Mouse (Mus musculus): Measurements from ENCODE around the gene Gm14226. TPM values are rescaled to one million over a fixed set of nuclear protein-coding genes. Genes with fewer than 3 reads are reported as not detected.

Gm14226 gene
- polyA plus RNA-seq, 1 experiment from 2014 or later, result not detected

DNA sequence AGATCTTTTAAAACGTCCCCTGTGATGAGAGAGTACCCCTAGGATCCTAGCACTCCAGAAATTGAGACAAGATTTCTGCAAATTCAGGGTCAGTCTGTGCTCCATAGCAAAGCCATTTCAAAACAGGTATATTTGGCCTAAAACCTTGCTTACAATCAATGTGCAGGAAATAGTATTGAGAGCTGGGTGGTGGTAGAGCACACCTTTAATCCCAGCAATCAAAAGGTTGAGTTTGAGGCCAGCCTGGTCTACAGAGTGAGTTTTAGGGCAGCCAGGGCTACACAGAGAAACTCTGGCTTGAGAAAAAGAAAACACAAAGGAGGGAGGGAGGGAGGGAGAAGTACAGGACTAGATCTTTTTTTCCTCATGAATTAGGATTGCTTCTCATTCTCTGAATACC is 39.3 kb downstream of the Gm14226 start:
- Histone ChIP-seq H3K4me3 (ENCODE audit: inconsistent target) (no peak overlapping the region), H3K27ac (no peak overlapping the region), H3K36me3 (ENCODE audit: inconsistent target) (no peaks in the 10 kb centered on the region), H3K79me2 (ENCODE audit: inconsistent target) (no peaks in the 10 kb centered on the region)
- 88% methylated on average over 1 of the region's 1 CpGs for WGBS (ENCODE audit: missing documents)

DNA sequence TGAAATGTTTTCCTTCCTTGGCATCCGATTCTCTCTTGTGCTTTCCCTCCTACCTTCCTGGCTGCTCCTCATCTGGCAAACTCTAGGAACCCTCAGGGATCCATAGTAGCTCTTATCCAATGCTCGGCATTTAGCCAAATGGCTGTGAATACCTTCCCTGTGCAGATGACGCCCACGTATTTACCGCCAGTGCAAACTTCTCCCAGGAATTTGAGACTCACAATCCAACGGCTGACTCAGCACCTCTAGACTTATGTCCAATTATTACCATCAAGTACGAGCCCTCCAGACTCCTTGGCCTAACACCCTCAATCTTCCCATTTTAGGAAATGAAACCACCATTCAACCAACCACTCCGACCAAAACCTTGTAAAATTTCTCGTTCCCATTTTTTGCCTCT is 53.0 kb downstream of the Gm14226 start:
- 57% methylated on average over 9 of the region's 9 CpGs for WGBS (ENCODE audit: missing documents)
- H3K4me3 ChIP-seq (ENCODE audit: inconsistent target), result no peak overlapping the region
- H3K27ac ChIP-seq, result no peak overlapping the region
- peaks cover 7% of the 10 kb centered on the region; the same call in 1 of the 2 replicates for H3K79me2 ChIP-seq (ENCODE audit: inconsistent target)
- H3K36me3 ChIP-seq (ENCODE audit: inconsistent target), result no peaks in the 10 kb centered on the region

DNA sequence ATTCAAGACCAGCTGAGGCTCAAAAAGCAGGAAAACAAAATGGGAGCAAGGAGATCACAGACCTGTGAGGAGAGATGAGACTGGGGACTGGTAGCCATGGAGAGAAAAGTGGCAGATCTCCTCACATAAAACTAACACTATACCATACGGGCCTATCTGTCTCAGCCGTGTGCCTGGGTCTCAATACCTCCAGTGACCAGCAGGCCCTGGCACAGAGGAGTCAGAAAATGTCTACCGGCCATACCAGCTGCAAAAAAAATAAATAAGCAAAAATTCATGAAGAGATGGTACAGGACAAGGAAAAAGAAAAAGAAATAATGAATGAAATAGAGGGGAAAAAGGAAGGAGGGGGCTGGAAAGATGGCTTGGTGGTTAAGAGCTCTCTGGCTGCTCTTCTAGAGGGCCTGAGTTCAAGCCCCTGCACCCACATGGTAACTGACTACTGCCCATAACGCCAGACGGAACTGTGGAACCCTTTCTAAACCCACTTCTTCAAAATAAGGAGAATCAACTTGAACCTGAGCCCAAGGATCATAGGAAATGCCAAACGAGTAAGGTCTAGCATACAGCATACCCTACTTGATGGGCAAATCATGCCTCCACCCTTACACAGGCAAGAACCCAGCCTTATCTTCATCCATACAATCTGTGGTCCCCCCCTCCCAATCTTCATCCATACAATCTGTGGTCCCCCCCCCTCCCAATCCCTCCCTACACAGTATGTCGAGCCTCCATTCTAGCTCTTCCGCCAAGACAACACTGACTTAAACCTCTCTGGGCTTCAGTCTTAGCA is 54.5 kb downstream of the Gm14226 start:
- 84% methylated on average over 8 of the region's 8 CpGs for WGBS (ENCODE audit: missing documents)
- no peak overlapping the region for H3K27ac ChIP-seq
- peaks cover 7% of the 10 kb centered on the region; the same call in 1 of the 2 replicates for H3K79me2 ChIP-seq (ENCODE audit: inconsistent target)
- H3K4me3 ChIP-seq (ENCODE audit: inconsistent target), result no peak overlapping the region
- H3K36me3 ChIP-seq (ENCODE audit: inconsistent target), result no peaks in the 10 kb centered on the region

DNA sequence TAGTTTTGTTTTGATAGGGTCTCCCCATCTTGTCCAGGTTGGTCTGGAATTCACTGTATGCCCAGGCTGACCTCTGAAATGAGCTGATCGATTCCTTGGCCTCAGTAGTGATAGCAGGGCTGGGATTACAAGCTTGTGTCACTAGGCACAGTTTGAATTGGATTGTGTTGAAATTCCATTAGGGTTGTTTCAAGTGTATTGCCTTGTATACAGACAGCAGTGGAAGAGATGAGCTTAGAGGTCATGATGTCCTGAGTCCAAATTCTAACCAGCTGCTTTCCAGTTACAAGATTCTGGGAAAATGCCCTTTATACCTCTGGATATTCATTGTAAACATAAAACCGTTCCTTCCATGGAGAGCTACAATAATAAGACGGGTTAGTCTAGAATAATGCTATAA is 55.3 kb downstream of the Gm14226 start:
- Histone ChIP-seq H3K79me2 (ENCODE audit: inconsistent target) (peaks cover 7% of the 10 kb centered on the region; the same call in 1 of the 2 replicates), H3K4me3 (ENCODE audit: inconsistent target) (peak overlapping the region; percentile 43), H3K27ac (no peak overlapping the region), H3K36me3 (ENCODE audit: inconsistent target) (no peaks in the 10 kb centered on the region)
- 43% methylated on average over 3 of the region's 3 CpGs for WGBS (ENCODE audit: missing documents)

DNA sequence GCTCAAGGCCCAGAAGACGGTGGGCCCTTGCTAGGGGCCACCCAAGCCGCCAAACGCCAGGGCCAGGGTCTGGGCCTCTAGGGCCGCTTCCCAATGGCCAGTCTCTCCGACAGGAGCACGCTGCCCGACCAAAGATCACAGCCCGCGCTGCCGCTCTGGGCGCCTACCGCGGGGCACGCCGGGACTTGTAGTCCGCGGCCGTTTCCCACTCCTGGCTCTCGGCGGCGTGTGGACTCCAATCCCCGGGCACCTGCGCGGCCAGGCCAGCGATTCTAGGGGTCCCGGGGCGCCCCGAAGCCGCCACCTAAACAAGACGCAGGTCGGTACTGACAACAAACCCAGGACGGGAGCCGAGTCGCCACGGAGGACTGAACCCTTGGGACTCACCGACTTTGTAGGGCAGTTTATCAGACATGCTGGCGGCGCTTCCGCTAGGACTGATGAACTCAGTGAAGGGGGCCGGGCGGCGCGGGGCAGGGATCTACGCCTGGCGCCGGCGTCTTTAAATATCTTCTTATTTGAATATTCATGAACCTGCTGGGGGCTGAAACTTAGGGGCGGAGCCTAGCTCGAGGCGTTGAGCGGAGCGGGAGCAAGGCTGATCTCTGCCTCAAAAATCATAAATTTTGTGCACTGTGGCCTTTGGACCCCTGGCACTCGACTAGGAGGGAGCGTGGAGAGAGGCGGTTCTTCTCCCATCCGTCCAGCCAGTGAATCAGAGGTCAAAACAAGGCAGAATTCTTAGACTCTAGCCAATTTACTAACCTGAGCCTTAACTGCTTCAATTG is 56.1 kb downstream of the Gm14226 start, which contains the start of gene Ahcy:
Ahcy (minus strand) TSS at position 520 of the 788 bp plus-strand sequence.
- peaks cover 7% of the 10 kb centered on the region; the same call in 1 of the 2 replicates for H3K79me2 ChIP-seq (ENCODE audit: inconsistent target)
- peak within 1 kb of the TSS; percentile 22; the same call in 1 of the 2 replicates for H3K27ac ChIP-seq
- under 1% methylated on average over 55 of the region's 56 CpGs for WGBS (ENCODE audit: missing documents)
- H3K4me3 ChIP-seq (ENCODE audit: inconsistent target), result peak within 1 kb of the TSS; percentile 43
- no peaks in the 10 kb centered on the region for H3K36me3 ChIP-seq (ENCODE audit: inconsistent target)

DNA sequence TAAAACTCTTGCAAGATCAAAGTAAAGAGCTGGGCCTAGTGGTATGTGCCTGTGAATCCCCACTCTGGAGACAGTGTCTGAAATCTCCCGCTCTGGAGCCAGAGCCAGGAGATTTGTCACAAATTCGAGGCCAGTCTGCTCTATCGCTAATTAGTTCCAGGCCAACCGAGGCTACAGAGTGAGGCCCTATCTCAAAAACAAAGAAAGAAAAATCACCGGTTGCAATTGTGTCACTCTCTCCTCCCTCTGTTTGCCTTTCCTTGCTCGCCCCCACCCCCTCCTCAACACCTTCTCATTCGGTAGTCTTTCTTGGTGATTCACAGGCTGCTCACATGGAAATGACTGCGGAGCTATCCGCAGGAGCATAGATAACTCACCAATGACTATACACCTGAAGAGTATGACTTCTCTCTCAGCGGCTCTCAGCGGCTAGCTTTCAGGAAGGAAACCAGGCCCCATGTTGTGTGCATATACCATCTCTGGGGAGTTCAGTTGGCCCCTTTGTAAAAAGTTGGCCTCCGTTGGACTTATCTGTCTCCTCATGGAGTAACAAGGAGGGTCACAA is 56.8 kb downstream of the Gm14226 start:
- Histone ChIP-seq H3K79me2 (ENCODE audit: inconsistent target) (peaks cover 7% of the 10 kb centered on the region; the same call in 1 of the 2 replicates), H3K36me3 (ENCODE audit: inconsistent target) (no peaks in the 10 kb centered on the region), H3K27ac (peak overlapping the region; percentile 22; the same call in 1 of the 2 replicates), H3K4me3 (ENCODE audit: inconsistent target) (peak overlapping the region; percentile 43; the same call in 1 of the 2 replicates)
- 64% methylated on average over 11 of the region's 12 CpGs for WGBS (ENCODE audit: missing documents)

DNA sequence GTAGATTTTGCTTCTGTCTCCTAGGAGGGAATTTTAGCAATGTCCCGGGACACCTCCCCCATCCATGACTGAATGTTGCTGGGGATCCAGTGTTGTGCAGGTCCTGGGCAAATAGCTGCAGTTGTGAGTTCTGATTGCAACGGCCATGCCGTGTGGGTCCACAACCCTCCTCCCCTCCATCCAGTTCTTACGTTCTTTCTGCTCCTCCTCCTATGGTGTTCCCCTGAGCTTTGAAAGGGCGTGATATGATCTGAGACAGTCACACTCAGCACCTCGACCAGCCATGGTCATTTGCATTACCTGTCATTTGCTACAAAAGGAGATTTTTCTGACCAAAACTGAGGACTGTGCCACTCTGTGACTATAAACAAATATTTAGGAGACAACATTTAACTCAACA is 57.6 kb downstream of the Gm14226 start:
- Histone ChIP-seq H3K36me3 (ENCODE audit: inconsistent target) (no peaks in the 10 kb centered on the region), H3K27ac (no peak overlapping the region), H3K79me2 (ENCODE audit: inconsistent target) (peaks cover 7% of the 10 kb centered on the region; the same call in 1 of the 2 replicates), H3K4me3 (ENCODE audit: inconsistent target) (no peak overlapping the region)
- WGBS (ENCODE audit: missing documents), result 91% methylated on average over 6 of the region's 6 CpGs

Other genes with a start within 250 kb of the Gm14226 start
- gene Gm14214, start 248.2 kb upstream of the Gm14226 start, polyA plus RNA-seq (2018), result not detected in 3 replicates
- gene Raly, start 227.2 kb upstream of the Gm14226 start, polyA plus RNA-seq (2018), result 115 to 167 TPM (median 115 TPM) in 3 replicates
- gene a, start 226.9 kb upstream of the Gm14226 start, polyA plus RNA-seq (2018), result not detected in 3 replicates
- gene Eif2s2, start 125.3 kb upstream of the Gm14226 start, polyA plus RNA-seq (2018), result 113 to 188 TPM (median 127 TPM) in 3 replicates
- 11.2 to 40.1 TPM (median 16.2 TPM) in 3 replicates for gene Ahcy, start 56.2 kb downstream of the Gm14226 start, polyA plus RNA-seq (2018)
- gene Itch, start 115.2 kb downstream of the Gm14226 start, polyA plus RNA-seq (2018), result 32.1 to 44.3 TPM (median 34.9 TPM) in 3 replicates
- gene Dynlrb1, start 218.3 kb downstream of the Gm14226 start, polyA plus RNA-seq (2018), result 226 to 667 TPM (median 283 TPM) in 3 replicates

Data from macrophage (primary cell).